Mouse (Mus musculus) frontal cortex, postnatal 10 days (tissue): ENCODE data around the gene Slc44a5.
"Not testable (repeated sequence)": the region's sequence is repeated elsewhere in the genome, so short reads cannot be mapped to it uniquely, and the experiment has no call there.

ENCODE experiments used
- DNase-seq, 2 experiments: peaks; one replicate each; pipeline ENCODE4 v3.0.0; 2022; ENCODE audit warnings: low spot score in 2 of 2, mixed read lengths in 1 of 2

The Slc44a5 gene

DNA sequence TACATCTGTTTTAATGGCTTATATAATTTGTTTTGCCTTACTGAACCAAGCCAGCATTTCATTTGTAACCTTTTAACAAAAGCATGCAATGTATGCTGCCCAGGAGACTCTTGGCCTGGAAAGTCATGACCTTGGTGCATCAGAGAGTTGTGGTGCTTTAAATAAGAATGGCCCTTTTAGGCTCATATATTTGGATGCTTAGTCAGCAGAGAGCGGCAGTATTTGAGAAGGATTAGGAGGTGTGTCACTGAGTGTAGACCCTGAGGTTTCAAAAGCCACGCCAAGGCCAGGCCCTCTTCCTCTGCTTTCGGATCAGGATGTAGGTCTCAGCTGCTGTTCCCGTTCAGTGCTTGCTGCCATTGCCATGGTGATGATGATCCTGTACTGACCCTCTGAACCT is 3.8 kb upstream of the Slc44a5 start:
- DNase-seq, result no peak

DNA sequence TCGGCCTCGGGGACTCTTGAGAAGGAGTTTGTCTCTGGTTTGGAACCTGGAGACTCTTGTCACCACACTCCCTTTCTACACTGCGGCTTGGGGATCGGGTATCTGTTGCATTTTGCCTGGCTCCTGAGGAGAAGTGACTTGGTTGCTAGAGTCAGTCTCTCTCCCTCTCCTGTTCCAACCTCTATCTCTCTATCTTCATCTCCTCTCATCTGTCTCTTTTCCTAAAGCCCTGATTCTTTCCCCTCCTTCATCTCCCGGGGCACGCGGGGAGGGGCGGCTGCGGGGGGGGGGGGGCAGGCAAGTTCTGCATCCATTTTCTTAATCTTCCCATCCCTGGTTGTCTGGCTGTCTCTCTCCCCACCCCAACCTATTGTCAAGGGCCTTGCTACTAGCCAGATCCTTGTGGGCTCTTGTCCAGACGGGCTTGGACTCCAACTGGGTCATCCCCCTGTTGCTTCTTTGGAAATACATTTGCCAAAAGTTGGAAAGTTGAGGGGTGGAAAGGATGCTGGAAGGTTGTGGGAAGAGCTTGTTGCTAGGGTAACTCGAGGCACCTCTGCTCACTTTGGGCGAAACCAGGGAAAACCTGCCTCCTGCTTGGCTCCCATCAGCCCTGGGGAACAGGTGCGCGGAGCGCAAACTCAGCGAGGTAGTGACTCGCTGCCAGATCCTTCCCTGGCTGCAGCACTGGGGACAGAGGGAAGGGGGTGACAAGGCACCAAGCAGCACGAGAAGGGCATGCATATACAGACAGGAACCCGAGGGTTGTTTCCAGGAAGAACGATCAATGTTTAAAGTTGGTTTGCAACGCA is 919 bp downstream of the Slc44a5 start:
- peak in 1 of 2 experiments; percentile 27 for DNase-seq

DNA sequence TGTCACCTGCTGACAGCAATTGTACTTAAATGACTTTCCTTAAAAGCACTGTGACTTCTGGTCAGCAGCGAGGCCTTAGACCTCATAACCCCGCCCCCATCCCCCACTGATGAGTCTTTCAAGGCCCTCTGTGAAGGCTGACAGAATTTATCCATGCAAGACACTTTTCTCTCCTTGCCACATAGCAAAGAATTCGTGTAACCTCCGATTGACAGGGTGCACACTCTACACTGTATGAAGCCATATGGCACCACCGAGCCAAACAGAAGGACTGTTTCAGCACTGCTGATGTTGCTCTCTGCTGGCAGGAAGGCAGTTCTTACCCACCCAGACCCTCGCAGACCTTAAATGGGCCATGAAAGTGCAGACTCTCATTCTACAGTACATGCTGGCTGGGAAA is 1.8 kb downstream of the Slc44a5 start:
- no peak for DNase-seq

DNA sequence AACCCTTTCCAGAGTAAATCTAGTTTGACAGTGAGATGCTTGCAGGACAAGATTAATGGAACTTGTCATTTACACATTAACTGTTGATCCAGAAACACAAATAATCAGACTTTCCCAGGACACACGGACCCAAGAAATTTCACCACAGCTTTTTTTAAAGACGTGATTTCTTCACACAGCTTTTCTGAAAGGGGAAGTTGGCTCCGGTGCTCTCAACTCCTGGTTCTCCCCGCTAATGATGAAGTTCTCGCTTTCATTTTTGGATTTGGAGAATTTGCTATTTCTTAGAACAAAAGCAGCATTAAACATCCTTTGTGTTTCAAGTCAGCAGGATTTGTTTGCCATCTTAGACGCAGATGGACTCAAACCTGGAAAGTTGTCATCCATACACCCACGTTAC is 2.6 kb downstream of the Slc44a5 start:
- no peak for DNase-seq

DNA sequence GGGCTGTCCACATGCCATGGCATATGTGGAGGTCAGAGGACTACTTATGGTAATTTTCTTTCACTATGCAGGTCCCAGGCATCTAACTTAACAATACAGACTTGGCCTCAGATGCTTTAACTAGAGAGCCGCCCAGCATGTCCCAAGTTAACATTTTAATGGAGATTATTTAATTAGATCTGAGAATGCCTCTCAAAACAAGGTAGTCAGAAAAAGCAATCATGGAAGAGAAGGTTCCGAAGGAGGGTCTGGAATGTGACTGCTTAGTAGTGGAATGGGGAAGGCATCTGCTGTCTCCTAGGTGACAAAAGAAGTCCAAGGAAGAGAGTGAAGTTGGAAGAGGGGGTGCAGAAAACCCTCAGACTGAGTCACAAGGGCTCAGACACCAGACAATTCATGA is 7.4 kb downstream of the Slc44a5 start:
- no peak for DNase-seq

DNA sequence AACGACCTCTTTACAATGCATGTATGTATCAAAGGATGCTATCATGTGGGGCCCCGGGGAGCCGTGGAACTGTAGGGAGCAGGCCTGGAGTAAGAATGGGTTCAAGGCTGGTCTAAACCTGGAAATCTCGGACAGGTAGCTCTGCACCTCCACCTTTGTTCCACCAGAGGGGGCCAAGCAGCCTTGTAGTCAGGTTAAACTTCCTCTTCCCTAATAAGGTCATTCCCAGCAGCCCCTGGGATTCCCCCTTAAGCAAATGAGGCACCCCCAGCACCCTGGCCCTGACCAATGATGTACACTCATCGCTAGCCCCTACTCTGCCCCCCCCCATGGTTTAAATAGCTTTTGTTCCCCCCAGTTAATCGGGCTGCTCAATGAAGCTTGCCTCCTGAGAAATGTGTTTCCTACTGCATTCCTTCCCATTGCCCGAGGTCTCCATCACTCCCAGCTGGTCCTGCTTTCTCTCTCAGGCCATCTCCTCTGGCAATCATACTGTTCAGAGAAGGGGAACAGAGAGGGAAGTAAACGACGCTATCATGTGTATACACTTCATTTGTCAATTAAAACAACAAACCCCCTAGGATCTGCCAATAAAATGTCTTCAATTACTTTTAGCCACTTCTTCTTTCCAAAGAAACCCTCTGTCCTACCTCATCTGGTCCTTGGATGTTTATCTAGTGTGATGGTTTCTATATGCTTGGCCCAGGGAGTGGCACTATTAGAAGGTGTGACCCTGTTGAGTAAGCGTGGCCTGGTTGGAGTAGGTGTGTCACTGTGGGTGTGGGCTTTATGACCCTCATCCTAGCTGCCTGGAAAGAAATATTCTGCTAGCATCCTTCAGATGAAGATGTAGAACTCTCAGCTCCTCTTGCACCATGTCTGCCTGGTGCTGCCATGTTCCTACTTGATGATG is 11.4 kb downstream of the Slc44a5 start:
- no peak for DNase-seq

DNA sequence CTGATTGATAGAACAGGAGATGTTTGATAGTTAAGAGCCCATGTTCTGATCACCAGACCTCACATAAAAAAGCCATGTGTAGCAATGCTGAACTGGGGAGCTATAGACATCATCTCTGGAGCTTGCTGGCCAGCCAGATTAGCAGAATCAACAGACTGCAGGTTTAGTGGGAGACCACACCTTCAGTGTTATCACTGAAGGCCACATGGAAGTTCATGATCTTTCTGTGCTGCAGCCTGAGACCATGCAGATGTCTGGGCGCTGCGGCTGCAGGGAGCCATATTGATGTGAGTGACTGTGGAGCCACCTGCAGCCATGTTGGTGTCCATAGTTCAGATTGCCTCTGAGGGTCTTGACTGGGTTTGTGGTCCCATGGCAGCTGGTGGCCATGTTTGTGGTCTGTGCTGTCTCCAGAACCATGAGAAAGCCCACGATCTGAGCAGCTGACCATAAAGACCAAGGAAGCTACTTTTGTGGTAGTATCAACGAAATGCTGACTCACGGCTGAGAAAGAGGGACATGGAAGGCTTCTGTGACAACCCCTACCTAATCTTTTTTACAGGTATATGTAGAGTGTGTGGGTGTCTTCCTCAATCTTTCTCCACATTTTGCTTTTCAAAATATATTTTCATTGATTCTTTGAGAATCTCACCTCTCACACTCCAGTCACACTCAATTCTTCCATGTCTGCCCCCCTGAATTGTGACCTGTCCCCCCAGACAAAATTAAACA is 26.7 kb downstream of the Slc44a5 start:
- DNase-seq, result no peak

DNA sequence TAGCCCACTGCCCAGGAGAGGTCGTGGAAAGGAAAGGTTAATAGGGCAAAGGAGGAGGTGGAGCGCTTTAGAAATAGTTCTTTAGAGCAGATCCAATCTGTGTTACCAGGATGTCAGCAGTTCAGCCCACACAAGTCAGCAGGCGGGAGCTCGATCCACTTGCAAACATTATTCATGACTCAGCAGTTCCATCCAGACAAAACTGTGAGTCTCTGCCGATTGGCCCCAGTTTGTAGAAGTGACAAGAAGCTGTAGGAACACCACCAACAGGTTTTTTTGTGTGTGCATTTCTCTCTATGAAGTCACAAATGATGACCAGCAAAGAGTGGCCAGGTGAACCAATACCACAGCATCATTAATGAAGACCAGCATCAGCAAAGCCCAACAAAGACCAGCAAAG is 28.1 kb downstream of the Slc44a5 start:
- DNase-seq, result no peak

DNA sequence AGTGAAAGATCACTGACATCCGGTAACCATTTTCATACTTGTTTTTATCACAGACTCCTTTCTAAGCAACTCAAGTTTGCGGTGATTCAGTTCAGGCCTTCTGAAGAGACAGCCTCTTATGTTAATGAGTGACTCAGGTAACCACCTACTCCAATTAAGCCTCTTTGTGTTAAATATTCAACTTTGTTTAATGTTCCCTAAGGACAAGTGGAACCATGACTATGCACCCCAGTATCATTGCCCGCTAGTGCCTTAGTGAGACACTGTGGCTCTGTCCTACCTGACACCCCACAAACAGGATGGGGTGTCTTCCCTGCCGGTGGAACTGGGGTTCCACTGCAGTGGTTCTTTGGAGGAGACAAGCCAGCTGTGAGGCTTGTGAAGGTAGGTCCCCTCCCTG is 73.6 kb downstream of the Slc44a5 start:
- DNase-seq, result no peak

DNA sequence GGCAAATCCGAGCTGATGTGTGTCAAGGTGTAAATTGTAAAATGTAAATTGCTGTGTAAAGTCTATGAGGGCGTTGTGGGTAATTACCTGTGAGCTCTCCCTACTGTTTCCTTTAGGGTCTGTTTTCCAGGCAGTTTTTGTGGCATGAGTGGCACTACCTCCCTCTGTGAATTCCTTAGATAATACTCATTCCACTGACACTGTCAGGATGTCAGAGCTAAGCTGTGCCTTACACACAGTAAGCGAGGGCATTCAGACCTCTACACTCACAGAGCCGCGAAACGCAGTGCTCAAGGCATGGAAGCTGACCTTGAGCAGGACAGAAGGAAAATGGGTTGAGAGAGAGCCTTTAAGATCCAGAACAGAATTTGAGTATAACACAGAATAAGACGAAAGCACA is 80.1 kb downstream of the Slc44a5 start:
- DNase-seq, result no peak

DNA sequence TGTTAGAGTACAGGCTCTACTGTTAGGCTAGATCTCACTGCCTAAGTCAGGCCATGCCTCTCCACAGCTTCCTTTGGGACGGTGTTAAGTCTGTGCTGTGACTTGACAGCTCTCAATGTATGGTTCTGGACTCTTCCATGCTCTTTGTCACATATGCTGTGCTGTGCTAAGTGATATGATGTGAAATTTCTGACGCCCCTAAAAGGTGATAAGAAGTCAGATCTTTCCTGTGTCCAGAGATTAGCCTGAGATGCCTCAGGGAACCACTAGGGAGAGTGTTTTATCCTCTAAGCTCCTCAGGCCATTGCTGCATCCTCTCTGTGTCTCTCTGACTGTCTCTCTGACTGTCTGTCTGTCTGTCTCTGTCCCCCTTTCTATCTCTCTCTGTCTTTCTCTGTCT is 84.2 kb downstream of the Slc44a5 start:
- no peak for DNase-seq

DNA sequence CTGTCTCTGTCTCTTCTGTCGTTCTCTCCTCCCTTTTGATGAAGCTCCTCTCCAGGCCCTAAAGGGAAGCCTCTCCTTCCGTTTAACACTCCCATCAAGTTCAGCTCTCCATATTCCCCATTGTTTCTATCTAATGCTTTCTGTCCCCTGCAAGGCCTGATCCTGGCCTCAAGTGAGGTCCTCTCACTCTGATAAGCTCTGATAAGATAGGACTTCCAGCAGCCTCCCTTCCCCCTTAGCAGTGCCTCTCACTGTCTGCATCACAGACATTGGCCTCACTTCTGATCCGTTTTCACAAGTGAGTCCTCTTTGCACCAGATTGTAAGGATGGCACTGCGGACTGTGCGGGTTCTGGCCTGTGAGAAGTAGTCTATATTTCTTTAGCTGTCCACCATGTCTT is 85.0 kb downstream of the Slc44a5 start:
- no peak for DNase-seq

DNA sequence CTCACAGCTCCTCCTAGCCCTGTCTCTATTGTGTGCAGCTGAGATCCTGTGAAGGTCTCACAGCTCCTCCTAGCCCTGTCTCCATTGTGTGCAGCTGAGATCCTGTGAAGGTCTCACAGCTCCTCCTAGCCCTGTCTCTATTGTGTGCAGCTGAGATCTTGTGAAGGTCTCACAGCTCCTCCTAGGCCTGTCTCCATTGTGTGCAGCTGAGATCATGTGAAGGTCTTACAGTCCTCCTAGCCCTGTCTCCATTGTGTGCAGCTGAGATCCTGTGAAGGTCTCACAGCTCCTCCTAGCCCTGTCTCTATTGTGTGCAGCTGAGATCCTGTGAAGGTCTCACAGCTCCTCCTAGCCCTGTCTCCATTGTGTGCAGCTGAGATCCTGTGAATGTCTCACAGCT is 98.8 kb downstream of the Slc44a5 start:
- not testable (repeated sequence) for DNase-seq

DNA sequence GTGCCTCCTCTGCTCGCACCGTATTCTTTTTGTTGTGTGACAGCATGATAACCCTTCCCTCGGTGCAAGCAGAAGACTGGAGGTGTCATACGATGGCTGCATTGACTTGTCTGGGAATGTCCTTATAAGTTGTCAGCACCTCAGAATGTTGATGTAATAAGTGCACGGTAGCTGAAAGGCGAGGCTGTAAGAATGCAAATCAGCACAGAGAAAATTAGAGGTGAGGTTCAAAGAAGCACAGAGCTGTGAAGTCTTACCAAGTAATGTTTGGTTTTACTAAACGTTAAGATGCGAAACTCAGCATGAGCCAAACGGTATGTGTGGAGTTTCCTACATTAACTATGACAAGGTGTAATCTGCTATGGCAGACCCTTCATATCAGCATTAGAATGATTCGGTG is 102.5 kb downstream of the Slc44a5 start:
- no peak for DNase-seq

DNA sequence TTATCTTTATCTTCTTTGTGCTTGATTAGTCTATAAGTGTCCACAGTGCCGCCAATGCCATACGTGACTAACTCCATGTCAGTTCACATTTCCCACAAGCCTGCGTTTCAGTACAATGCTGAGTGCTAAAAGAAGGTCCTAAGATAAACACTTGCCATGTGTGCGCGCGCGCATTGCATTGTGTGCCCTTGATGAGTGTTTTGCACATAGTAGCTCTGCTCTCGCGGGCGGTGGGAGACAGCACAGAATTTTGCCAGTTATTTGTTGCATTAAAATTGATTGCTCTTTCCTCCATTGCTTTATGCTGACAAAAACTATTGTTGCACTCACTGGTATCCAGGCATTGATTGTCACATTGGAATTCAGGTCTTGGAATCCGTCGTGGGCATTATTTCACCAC is 108.5 kb downstream of the Slc44a5 start:
- no peak for DNase-seq

DNA sequence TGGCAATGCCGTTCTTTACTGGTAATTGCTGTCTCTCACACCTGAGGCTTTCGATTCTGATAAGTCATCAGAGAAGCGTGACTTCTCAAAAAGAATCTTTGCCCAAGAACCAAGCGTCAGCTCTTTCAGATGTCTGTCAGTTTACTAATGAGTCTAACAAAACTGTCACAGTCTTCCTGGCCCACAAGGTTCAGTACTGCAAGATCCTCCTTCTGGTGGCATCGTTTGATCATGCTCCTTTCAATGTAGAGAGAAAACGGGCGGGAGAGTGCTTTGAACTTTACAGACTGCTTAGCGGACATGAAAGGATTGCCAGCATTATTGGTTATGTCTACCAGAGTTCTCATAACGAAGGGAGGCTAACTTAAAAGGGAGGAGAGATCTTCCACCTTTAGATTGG is 109.0 kb downstream of the Slc44a5 start:
- DNase-seq, result no peak

DNA sequence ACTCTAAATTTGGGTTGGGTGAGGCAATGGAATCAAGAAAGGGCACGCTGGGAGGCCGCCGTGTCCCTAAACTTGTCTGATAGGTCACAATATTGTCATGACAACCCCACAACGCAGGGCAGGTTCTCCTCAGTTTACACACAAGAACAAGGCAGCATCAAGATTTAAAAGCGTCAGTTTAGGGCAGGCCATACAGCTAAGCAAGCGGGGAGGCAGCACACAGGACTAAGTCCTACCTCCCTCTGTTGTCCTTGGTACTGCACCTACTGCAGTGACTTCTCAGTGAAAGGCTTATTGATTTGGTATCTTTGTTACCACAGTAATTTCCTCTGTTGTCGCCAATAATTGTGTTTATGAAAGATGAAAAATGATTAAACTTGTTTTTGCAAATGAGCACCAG is 109.7 kb downstream of the Slc44a5 start:
- DNase-seq, result no peak

DNA sequence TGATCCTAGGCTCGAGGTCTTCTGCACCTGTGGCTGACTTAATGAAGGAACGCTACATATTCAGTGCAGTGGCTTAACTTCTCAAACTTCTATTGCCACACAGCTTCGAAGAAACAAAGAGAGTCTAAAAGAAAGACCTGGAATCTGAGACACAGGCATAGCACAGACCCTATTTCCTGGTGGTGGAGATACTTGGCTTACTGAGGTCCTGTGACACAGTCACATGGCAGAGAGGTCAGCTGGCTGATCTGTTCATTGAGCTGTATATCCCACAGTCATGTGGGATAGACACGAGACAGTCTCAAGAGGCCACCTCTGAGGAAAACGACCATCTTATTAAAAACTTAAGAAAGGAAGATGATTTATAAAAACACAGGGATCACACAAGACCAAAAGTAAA is 116.8 kb downstream of the Slc44a5 start:
- no peak for DNase-seq

DNA sequence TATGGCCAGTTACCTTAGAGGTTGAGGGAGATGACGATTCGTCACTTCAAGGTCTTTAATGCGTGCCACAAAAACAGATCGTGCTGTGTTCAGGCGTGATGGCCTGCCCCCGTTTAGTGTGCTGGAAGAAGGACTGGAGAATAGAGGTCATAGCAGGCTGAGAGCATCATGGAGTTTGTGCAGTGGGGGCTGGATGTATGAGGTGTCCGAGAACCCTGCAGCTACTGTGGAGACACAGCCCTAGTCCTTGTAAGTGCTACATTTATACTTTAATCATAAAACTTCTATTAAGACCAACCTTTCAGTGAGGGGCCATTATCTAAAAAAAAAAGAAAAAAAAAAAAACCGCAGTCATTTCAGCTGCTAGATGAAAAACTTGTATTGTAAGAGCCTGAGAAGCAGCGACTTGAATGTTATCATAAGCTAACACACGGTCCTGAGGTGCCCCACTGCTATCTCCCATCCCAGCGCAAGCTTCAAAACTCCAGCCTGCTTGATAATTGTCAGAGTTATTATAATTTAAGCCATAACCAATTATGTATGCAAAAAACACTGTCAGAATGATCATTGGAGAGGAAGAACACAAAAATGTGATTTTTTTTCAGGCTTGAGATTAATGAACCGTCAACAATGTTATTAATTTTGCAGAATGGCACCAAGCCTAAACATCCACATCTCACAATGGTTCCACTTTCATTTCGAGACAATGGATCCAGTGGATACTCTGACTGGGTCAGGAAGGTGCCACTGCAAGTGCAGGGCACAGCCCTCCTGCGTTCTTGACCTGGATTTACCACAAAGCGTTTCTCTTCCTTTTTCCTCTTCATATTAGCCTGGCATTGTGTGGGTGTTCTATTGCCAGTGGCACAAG is 118.5 kb downstream of the Slc44a5 start:
- DNase-seq, result no peak

DNA sequence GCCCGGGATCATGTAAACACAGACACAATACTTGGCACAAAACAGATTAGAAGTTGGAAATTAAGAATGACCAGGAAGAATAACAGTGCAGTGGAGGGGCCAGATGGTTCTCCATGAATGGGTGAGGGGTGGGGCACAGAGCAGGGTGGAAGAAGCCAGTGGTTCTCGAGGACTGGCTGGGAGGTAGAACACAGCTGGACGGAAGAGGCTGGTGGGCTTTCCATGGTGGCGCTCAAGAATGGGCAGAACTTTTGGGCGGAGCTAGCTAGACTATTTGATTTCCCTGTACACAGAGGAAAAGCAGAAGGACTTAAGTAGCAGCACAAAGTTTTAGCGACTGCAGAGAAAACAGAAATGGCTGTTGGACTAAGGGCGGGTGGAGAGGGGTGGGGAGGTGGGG is 119.2 kb downstream of the Slc44a5 start:
- no peak for DNase-seq

DNA sequence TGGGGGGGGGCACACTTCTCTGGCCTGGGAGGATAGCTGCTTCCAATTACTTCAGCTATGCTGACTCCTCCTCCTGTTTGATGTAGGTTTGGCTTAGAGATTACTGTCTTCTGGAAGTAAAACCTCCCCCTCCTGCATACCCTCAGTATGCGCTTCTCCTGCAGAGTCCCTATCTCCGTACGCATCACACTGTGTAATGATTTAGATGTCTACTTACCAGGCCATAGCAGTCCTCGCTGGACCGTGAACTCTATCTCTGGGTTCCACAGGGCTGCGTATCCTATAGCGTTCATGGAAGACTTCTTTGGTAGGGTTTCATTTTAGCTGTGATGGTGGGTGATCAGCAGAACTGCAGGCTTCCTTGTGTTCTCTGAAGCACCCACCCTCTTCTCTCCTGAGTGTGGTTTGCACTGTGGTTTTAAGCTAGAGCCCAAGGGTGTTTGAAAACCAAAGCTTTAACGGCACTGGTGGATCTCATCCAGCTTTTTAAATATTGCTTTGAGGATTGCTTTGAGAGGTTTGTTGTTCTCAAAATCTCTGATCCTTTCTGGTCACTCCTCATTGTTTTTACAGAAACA is 120.6 kb downstream of the Slc44a5 start:
- no peak for DNase-seq
